Mouse (Mus musculus) CD8-positive naive resting alpha-beta T cell, adult 2 months (primary cell): ENCODE data around the gene Gpr63.
"Not testable (repeated sequence)": the region's sequence is repeated elsewhere in the genome, so short reads cannot be mapped to it uniquely, and the experiment has no call there.

ENCODE experiments used
- DNase-seq, 2 experiments: peaks; one replicate each; pipeline ENCODE4 v3.0.0; 2022; ENCODE audit warnings: low read depth in 2 of 2, low spot score in 2 of 2

The Gpr63 gene

DNA sequence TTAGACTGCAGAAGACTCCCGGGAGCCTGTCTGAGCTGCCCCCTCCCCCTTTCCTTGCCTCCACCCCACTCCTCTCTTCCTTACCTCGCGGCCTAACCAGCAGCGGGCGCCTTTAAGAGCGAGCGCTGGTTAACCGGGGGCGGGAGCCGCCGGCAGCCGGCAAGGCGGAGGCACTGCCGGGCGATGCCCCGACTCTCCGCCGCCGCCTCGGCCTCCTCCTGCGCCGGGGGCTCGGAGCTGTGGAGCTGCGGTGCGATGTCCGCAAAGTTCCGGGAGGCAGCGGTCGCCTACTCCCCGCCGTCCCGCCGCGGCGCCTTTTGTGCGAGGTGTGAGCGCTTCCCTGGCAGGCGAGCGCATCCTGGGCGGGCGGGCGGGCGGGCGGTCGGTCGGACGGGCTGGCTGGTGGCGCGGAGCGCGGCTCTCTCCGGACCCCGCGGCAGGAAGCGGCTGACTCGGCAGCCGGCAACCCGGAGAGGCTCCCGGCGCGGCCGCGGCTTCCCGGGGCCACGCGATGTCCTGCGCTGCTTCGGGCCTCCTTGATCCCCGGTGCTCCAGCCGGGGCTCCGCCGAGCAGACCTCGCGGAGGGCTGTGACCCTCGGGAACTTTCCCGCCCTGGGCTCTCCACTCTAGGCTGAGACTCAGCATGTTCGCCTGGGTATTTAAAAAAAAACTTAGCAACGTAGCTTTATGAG is at the start of gene Gpr63:
Gpr63 (plus strand) TSS at position 109 of the 693 bp plus-strand sequence.
- DNase-seq = no peak

GRCm38 (mm10) chr4:24920006-24920577 is 46.1 kb upstream of the Gpr63 start:
- DNase-seq = no peak

GRCm38 (mm10) chr4:24924726-24925125 is 41.5 kb upstream of the Gpr63 start:
- DNase-seq = no peak

DNA sequence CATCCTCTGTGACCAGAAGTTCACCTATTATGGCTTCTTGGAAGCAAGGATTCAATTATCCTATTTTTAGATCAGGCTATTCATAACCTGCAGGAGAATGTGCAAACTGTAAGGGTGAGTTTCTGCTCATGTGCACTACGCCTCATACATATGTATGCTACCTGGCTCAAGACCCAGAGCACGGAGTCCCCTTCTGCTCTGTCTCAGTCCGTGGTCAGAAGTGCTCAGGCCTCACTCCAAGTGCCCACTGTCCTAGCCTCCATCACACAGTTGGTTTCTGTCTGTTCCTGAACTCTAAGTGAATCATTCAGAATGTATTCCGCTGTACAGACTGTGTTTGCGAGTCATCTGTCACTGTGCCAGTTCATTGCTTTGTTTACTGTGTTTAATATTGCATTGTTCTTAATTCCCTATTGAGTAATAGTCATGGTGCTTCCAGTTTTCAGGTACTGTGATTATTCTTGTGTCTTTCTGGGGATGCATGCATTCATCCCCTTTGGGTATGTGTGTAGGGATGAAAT is 37.9 kb upstream of the Gpr63 start:
- DNase-seq = no peak

GRCm38 (mm10) chr4:24928926-24929325 is 37.3 kb upstream of the Gpr63 start:
- no peak for DNase-seq

DNA sequence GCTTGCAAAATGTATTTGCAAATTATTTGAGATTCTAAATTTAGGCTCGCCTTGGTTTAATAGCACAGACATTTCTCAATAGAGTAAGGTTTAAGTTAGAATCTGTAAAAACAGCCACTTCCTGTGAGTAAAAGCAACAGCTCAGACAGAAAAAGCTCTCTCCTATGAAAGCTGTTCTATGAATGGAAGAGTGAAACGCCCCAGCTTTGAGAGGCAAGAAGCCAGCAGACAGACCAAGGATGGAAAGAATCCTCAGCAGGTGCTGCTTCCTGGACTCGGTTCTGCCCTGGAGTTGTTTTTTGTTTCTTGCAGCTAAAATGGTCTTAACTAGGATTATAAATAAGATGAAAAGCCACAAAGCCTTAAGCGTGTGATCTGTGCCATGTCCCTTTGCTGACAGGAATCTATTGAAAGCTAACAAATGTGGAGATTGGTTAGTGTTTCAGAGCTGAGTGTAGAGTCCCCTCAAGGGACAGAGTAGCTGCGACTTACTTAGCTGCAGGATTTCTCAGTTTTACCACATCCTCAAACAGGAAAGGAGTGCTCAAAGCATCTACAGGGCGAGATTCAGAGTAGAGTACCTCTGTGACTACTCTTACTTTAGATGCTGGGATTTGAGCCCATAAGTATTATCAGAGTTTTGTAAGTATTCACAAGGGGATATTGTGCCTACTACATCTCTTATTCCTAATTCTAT is 23.3 kb upstream of the Gpr63 start:
- DNase-seq = no peak

DNA sequence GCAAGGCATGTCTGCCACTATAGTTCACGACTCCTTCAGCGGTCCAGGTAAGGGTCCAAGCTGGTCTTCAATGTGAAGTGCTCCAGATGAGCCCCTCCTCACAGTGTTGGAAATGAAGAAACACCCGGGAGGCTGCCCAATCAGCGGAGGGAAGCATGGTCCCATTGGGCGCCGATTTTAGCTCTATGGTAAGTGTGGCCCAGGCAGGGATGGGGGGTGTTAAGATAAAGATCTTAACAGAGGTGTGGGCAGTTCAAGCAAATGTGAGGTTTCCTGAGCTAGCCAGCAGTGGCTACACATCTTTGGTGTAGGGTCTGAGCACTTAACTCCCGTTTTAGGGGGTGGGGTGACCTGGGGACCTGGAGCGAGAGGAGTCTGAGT is 299 bp upstream of the Gpr63 start:
- DNase-seq = no peak

GRCm38 (mm10) chr4:24967251-24967650 is 1.0 kb downstream of the Gpr63 start:
- no peak for DNase-seq

GRCm38 (mm10) chr4:24978589-24978988 is 12.4 kb downstream of the Gpr63 start:
- no peak for DNase-seq

DNA sequence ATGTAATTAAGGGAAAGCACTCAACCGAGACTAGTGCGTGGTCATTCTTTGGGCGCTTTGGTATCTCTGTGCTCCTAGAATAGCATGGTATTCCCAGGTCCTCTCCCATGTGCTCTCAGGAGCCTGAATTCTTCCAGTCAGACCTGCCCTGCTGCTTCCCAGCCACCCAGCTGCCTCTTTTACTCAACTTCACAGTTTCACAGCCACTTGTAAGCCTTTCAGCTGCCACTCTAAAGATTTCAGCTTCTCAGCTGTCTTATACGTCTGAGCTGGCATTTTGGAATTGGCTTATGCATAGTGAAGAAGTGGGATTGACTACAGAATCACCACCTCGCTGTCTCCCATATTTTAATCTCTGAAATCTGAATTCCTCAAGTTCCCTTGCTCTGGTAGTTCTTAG is 19.4 kb downstream of the Gpr63 start:
- no peak for DNase-seq

DNA sequence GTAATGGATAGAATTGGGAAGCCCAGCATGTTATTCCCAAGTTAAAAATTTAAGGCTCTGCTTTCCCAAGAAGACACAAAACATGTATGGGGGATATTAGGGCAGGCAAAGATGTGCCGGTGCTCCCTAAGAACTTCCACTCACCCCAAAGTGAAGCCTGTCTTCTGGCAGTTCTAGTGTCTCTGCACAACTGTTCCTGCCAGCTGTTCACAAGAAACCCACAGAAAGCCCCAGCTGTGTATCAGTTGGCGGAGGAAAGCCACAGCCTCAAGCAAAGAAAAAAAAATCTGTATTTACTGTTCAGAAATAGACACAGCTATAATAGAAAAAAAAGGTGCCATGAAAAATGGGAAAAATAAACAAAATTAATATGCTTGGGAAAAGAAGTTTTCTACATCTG is 25.3 kb downstream of the Gpr63 start:
- DNase-seq = no peak

DNA sequence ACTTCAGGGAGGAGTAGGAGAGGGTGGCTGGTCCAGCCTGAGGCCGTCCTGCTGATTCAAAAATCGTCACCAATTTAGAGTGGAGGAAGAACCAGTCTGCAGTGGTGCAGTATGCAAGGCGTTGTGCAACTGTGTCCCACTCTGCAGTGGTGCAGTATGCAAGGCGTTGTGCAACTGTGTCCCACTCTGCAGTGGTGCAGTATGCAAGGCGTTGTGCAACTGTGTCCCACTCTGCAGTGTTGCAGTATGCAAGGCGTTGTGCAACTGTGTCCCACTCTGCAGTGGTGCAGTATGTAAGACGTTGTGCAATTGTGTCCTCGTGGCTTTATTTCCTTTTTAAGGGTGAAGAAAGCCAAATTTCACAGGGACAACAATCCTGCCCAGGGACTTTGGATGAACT is 43.1 kb downstream of the Gpr63 start:
- DNase-seq = not testable (repeated sequence)

DNA sequence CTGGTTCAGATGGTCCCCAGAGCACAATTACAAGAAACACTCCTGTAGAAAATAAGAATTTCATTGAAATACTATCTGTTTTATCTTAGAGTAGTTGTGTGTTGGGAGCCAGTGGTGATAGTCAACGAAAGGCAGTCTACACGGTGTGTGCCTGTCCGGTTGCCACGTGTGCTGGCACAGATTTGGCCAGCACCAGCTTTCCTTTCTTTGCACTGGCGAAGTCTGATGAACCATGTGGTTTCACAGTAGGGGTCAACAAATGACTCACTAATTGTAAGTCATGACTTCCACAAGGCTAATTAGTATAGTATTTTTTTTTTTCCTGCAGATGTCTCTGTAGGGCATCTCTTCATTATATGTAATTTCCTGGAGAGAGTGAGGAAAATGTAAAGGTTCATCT is 45.6 kb downstream of the Gpr63 start:
- no peak for DNase-seq

DNA sequence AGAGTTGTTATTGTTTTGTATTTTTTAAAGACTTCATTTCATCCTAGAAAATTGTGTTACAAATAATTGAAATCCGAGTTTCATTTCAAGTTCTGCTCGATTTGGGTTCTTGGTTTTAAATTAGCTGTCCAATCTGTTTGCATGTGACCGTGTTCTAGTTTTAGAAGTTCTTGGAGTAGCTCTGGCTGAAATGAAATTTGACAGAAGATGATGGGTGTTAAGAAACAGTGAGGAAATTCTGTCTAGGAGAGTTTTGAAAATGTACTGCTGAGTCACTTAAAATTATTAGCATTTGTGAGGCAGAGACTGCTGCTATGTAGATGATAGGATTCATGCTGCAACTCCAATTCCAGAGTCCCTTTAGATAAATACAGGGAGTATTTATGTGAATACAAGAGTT is 46.5 kb downstream of the Gpr63 start:
- no peak for DNase-seq

- no peak for DNase-seq
Observed at GRCm38 (mm10) chr4:25015017-25015655, 48.9 kb downstream of the Gpr63 start.

DNA sequence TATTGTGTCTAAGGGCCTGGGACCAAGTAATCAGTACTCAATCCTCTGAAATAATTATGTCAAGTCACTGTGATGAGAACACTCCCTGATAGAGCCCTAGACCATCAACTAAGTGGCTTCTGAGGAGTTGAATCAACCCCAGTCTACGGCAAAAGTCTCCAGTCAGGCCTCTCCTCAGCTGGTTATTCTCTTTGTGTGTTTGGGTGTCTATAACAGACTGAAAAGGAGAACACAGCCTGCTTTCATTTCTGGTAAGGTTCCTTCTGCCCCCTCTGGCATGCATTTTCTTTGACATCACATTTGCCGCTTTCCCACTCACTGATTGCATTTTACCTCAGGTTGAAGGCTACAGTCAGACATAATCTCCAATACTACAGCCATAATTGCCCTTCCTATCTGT is 62.0 kb downstream of the Gpr63 start:
- no peak for DNase-seq

- no peak for DNase-seq
Observed at GRCm38 (mm10) chr4:25028752-25029151, 62.5 kb downstream of the Gpr63 start.

DNA sequence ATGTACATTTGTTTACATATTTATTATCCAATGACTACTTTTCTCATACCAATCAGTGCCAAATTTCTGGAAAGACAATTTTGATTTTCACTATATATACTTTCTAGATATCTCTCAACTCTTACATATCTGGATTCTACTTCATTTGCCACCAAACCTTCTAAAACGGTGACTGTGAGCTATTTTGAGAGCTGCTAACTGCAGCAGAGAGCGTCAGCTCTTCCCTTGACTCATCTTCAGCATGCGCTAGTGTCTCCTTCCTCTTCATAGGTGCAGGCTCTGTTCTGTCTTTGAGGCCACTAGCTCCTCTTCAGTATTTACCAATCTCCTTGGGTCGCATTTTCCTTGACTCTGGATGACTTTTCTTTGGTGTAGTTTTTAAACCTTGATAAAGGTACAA is 63.7 kb downstream of the Gpr63 start:
- DNase-seq = no peak

GRCm38 (mm10) chr4:25035158-25035791 is 69.1 kb downstream of the Gpr63 start:
- no peak for DNase-seq

DNA sequence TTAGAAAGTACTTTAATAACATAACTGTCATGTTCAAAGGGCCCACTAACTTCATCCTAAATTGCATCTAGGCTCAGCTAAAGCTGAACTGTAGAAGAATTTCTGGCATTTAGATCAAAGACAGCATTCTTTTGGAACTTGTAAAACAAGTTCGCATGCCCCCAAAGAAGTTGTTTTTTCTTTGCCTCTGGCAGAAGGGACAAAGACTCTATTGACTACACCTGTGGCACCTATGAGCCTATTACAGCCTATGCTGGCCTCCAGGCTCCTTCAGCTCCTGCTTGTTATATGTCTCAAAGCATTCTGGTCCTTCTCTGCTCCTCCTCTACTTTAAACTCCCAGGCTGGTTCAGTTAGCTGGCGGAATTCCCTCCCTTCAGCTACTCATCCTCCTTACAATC is 69.6 kb downstream of the Gpr63 start:
- no peak for DNase-seq

DNA sequence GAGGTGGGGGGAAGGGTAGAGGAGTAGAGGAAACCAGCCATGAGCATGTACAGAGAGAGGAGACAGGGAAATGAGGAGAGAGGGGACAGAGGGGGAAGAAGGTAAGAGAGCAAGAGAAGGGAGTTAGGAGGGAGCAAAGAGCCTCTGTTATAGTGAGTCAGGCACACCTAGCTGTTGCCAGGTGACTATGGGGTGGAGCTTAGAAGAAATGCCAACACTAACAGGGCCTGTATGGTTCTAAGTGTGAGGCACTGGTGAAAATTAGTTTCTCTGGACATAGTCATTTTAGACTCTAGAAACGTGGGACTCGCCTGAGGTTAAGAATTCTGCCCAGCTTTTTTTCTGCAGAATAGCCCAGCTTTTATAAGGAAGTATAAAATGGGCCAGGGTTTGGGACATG is 71.1 kb downstream of the Gpr63 start:
- no peak for DNase-seq
